Mouse (Mus musculus): ENCODE measurements at regions not wholly inside any gene's neighbourhood (a gene's known extent, or its start where the extent isn't known, plus 50 kb on each side); places are given as distances from the start of the nearest gene placed in this dataset. TPM values are rescaled to one million over a fixed set of nuclear protein-coding genes. Genes with fewer than 3 reads are reported as not detected.
A peak's percentile ranks its signal among the peaks of the same experiment; 100 is the strongest.

- Histone ChIP-seq H3K27ac (replicated peaks) (no peak overlapping the region), H3K4me2 (replicated peaks; ENCODE audit: low read depth) (no peak overlapping the region), H3K27me3 (ENCODE audit: control insufficient read depth, insufficient read depth, low read length) (no peaks in the 10 kb centered on the region), H3K9ac (ENCODE audit: low read length) (no peak overlapping the region), H3K4me1 (replicated peaks; ENCODE audit: control insufficient read depth, insufficient read depth) (no peaks in the 10 kb centered on the region), H3K9me3 (ENCODE audit: control insufficient read depth, low read length) (no peaks in the 10 kb centered on the region), H3K36me3 (ENCODE audit: control insufficient read depth, insufficient read depth, low read length) (no peaks in the 10 kb centered on the region), H3K4me3 (ENCODE audit: low read depth, low read length) (no peak overlapping the region)
- ATAC-seq (ENCODE audit: low FRiP score, low TSS enrichment) (no peak), DNase-seq (ENCODE audit: low spot score) (no peak)
- 78% methylated on average over 4 of the region's 4 CpGs for WGBS
- TF ChIP-seq EP300 (optimal IDR thresholded peaks at IDR 0.05) (no peak), CTCF (IDR thresholded peaks at IDR 0.05; ENCODE audit: low read depth) (no peak)
Observed at GRCm38 (mm10) chr2:172149734-172150133, 98.6 kb upstream of the Mc3r start.

GRCm38 (mm10) chr2:172150898-172151297 lies 97.4 kb upstream of the Mc3r start:
- 73% methylated on average over 1 of the region's 1 CpGs for WGBS
- DNase-seq (ENCODE audit: low spot score) (no peak), ATAC-seq (ENCODE audit: low FRiP score, low TSS enrichment) (no peak)
- Histone ChIP-seq H3K27me3 (ENCODE audit: control insufficient read depth, insufficient read depth, low read length) (no peaks in the 10 kb centered on the region), H3K36me3 (ENCODE audit: control insufficient read depth, insufficient read depth, low read length) (no peaks in the 10 kb centered on the region), H3K9ac (ENCODE audit: low read length) (no peak overlapping the region), H3K4me2 (replicated peaks; ENCODE audit: low read depth) (no peak overlapping the region), H3K27ac (replicated peaks) (no peak overlapping the region), H3K4me3 (ENCODE audit: low read depth, low read length) (no peak overlapping the region), H3K4me1 (replicated peaks; ENCODE audit: control insufficient read depth, insufficient read depth) (no peaks in the 10 kb centered on the region), H3K9me3 (ENCODE audit: control insufficient read depth, low read length) (no peaks in the 10 kb centered on the region)
- peak; percentile 44 for TF ChIP-seq CTCF (IDR thresholded peaks at IDR 0.05; ENCODE audit: low read depth)
- TF ChIP-seq EP300 (optimal IDR thresholded peaks at IDR 0.05): no peak

GRCm38 (mm10) chr2:172159909-172160308 lies 88.4 kb upstream of the Mc3r start:
- TF ChIP-seq EP300 (optimal IDR thresholded peaks at IDR 0.05): no peak
- no peak for TF ChIP-seq CTCF (IDR thresholded peaks at IDR 0.05; ENCODE audit: low read depth)
- Histone ChIP-seq H3K9ac (ENCODE audit: low read length) (no peak overlapping the region), H3K27me3 (ENCODE audit: control insufficient read depth, insufficient read depth, low read length) (no peaks in the 10 kb centered on the region), H3K27ac (replicated peaks) (no peak overlapping the region), H3K9me3 (ENCODE audit: control insufficient read depth, low read length) (no peaks in the 10 kb centered on the region), H3K4me3 (ENCODE audit: low read depth, low read length) (no peak overlapping the region), H3K4me1 (replicated peaks; ENCODE audit: control insufficient read depth, insufficient read depth) (no peaks in the 10 kb centered on the region), H3K36me3 (ENCODE audit: control insufficient read depth, insufficient read depth, low read length) (no peaks in the 10 kb centered on the region), H3K4me2 (replicated peaks; ENCODE audit: low read depth) (no peak overlapping the region)
- no peak for ATAC-seq (ENCODE audit: low FRiP score, low TSS enrichment)
- 88% methylated on average over 16 of the region's 16 CpGs for WGBS
- no peak for DNase-seq (ENCODE audit: low spot score)

- no peaks in the 10 kb centered on the region for H3K27me3 ChIP-seq (ENCODE audit: control insufficient read depth, insufficient read depth, low read length)
- TF ChIP-seq EP300 (optimal IDR thresholded peaks at IDR 0.05): no peak
- no peak for DNase-seq (ENCODE audit: low spot score)
- 83% methylated on average over 10 of the region's 10 CpGs for WGBS
- no peaks in the 10 kb centered on the region for H3K36me3 ChIP-seq (ENCODE audit: control insufficient read depth, insufficient read depth, low read length)
- no peaks in the 10 kb centered on the region for H3K9me3 ChIP-seq (ENCODE audit: control insufficient read depth, low read length)
- no peak overlapping the region for H3K4me2 ChIP-seq (replicated peaks; ENCODE audit: low read depth)
- H3K9ac ChIP-seq (ENCODE audit: low read length): no peak overlapping the region
- no peaks in the 10 kb centered on the region for H3K4me1 ChIP-seq (replicated peaks; ENCODE audit: control insufficient read depth, insufficient read depth)
- H3K4me3 ChIP-seq (ENCODE audit: low read depth, low read length): no peak overlapping the region
- no peak overlapping the region for H3K27ac ChIP-seq (replicated peaks)
- no peak for ATAC-seq (ENCODE audit: low FRiP score, low TSS enrichment)
Observed at GRCm38 (mm10) chr2:172177371-172177770, 70.9 kb upstream of the Mc3r start.

- H3K27me3 ChIP-seq (ENCODE audit: control insufficient read depth, insufficient read depth, low read length): no peaks in the 10 kb centered on the region
- no peaks in the 10 kb centered on the region for H3K36me3 ChIP-seq (ENCODE audit: control insufficient read depth, insufficient read depth, low read length)
- 56% methylated on average over 4 of the region's 4 CpGs for WGBS
- H3K4me3 ChIP-seq (ENCODE audit: low read depth, low read length): no peak overlapping the region
- H3K27ac ChIP-seq (replicated peaks): no peak overlapping the region
- no peak overlapping the region for H3K9ac ChIP-seq (ENCODE audit: low read length)
- no peaks in the 10 kb centered on the region for H3K9me3 ChIP-seq (ENCODE audit: control insufficient read depth, low read length)
- ATAC-seq (ENCODE audit: low FRiP score, low TSS enrichment) (no peak), DNase-seq (ENCODE audit: low spot score) (no peak)
- no peak overlapping the region for H3K4me2 ChIP-seq (replicated peaks; ENCODE audit: low read depth)
- H3K4me1 ChIP-seq (replicated peaks; ENCODE audit: control insufficient read depth, insufficient read depth): no peaks in the 10 kb centered on the region
- TF ChIP-seq EP300 (optimal IDR thresholded peaks at IDR 0.05): no peak
- TF ChIP-seq CTCF (IDR thresholded peaks at IDR 0.05; ENCODE audit: low read depth): no peak
Observed at GRCm38 (mm10) chr2:172179301-172179700, 69.0 kb upstream of the Mc3r start.

- TF ChIP-seq EP300 (optimal IDR thresholded peaks at IDR 0.05): no peak
- TF ChIP-seq CTCF (IDR thresholded peaks at IDR 0.05; ENCODE audit: low read depth): no peak
- Histone ChIP-seq H3K27ac (replicated peaks) (no peak overlapping the region), H3K9ac (ENCODE audit: low read length) (no peak overlapping the region), H3K4me2 (replicated peaks; ENCODE audit: low read depth) (no peak overlapping the region), H3K36me3 (ENCODE audit: control insufficient read depth, insufficient read depth, low read length) (no peaks in the 10 kb centered on the region), H3K4me1 (replicated peaks; ENCODE audit: control insufficient read depth, insufficient read depth) (no peaks in the 10 kb centered on the region), H3K4me3 (ENCODE audit: low read depth, low read length) (no peak overlapping the region), H3K9me3 (ENCODE audit: control insufficient read depth, low read length) (no peaks in the 10 kb centered on the region), H3K27me3 (ENCODE audit: control insufficient read depth, insufficient read depth, low read length) (no peaks in the 10 kb centered on the region)
- 24% methylated on average over 11 of the region's 11 CpGs for WGBS
- DNase-seq (ENCODE audit: low spot score) (no peak), ATAC-seq (ENCODE audit: low FRiP score, low TSS enrichment) (no peak)
Observed at GRCm38 (mm10) chr2:172197746-172198145, 50.5 kb upstream of the Mc3r start.

Small RNAs in the stretch of these regions (microRNA-seq; reads per million reads assigned to microRNA genes)
- gene Gm44301: not detected

All from stomach, postnatal 0 days (tissue).